Mouse (Mus musculus): Measurements from ENCODE around the gene Tff3.

Gene Tff3

GRCm38 (mm10) chr17:31091023-31091735 is 38.3 kb downstream of the Tff3 start:
- ChIA-PET POLR2A (interaction anchor here in 2 of 4 experiments (0.6 to 1.0 kb wide), 5 partner anchors 12 to 1311 kb away, joined by 3 to 8 read pairs (median 3); no protein-coding TSS in a partner anchor), CTCF (interaction anchor here in 3 of 4 experiments (0.6 to 1.3 kb wide), 7 partner anchors 13 to 372 kb away, joined by 3 to 6 read pairs (median 3); no protein-coding TSS in a partner anchor)

DNA sequence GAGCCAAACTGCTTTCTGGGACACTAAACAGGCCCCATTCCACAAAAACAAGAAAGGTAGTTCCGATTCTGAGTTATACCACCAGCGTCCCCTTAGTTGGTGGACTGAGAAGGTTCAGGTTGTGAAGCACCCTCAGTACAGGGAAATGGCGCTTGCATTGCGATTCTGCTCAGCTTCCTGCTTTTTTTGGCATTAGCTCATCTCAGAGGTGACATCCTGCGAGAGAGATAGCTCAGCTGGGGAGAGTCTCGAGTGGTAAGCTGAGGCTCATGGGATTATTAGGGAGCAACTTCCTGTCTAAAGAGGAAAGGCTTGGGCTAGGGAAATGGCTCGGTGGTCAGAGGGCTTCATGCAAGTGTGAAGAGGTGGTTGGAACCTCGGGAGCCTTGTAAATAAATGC is 39.6 kb downstream of the Tff3 start:
- ChIA-PET CTCF (interaction anchor here in 2 of 4 experiments (1.2 to 1.3 kb wide), 3 partner anchors 28 to 72 kb away, joined by 3 read pairs; no protein-coding TSS in a partner anchor), POLR2A (no interaction called here)

DNA sequence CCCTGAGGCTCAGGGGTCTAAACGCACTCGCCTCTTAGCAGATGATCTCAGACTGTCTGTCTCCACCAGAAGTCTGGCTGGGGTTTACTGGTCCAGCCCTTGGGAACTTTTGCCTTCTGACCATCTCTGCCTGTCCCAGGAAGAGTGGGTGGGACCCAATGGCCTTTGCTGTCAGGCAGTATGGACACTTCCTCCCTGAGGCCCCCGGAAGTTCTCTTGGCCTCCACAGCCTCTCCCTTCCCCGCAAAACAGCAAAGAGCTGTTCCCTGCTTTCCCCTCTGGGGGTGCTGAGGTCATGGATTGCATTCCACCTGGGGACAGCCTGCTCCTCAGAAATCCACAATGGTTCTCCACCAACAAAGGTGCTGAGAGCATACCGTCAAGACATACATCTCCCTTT is 40.7 kb downstream of the Tff3 start:
- CTCF ChIA-PET = interaction anchor here (0.5 to 1.7 kb wide), 14 partner anchors 11 to 487 kb away, joined by 3 to 7 read pairs (median 3); partner anchors contain the start of gene Glp1r (in 1 of the 4)
- POLR2A ChIA-PET = interaction anchor here in 2 of 4 experiments (0.6 to 1.8 kb wide), 6 partner anchors 11 to 30 kb away, joined by 3 to 5 read pairs (median 3); no protein-coding TSS in a partner anchor

DNA sequence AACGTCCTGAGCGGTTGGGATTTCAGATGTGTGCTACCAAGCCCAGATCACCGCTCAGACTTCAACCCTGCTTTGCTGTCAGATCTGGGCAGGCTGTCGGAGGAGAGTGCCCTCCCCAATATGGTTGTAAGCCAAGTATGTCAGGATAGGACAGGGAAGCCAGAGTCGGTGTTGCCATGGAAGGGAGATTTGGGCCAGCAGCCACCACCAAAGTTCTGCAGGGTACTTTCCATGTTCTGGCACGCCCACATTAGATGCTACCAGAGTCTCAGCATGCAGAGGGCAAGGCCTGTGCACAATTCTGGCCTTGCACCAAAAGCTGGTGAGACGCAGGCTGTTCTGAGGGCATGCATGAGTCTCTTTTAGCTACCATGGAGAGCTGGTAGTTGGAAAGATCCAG is 43.2 kb downstream of the Tff3 start:
- CTCF ChIA-PET = no interaction called here
- POLR2A ChIA-PET = no interaction called here

DNA sequence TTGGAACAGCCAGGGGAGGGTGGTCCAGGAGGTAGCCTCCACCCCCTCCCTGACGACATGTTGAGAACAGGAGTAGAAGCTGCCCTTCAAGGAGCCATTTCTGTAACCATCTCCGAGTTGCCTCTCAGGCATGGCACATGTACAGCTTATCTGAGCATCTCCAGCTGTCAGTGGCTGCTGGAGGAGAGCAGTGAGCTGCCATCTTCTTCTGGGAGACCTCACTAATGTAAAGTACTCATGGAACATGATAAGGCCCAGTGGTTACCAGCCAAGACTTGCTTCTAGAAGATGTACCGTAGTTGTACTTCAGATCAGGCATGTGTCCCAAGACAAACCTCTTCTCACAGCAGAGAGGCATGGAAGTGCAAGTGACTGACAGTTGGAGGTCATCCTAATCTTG is 43.9 kb downstream of the Tff3 start:
- POLR2A ChIA-PET = no interaction called here
- CTCF ChIA-PET = no interaction called here

DNA sequence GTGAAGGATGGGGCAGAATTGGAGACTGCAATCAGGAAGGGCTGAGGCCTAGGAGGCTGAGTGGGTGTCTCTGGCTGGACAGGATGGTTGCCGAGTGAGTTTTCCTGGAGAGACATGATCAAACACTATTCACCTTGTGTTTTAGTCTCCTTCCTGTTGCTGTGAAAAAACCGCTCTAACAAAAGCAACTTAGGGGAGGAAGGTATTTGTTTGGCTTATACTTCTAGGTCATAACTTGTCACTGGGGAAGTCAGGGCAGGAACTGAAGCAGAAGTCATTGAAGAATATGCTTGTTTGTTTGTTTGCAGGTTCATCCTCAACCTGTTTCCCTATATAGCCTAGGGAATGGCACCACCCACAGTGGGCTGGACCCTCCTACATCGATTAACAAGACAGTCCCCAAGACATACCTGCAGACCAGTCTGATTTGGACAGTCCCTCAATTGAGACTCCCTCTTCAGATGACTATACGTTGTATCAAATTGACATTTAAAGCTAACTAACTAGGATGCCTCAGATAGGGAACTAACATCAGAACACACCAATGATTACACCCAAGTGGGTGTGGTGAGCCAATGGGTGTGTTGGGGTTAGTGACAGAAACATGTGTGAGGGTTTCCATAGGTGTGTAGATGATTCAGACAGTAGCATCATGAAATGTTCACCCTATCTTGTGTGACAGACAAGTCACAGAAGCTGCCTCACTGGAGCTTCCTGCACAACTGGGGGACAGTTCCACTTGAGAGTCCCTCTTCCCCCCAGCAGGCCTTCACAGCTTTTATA is 47.0 kb downstream of the Tff3 start:
- ChIA-PET CTCF (no interaction called here), POLR2A (interaction anchor here in 2 of 4 experiments (0.8 to 1.6 kb wide), 2 partner anchors 8 to 25 kb away, joined by 3 to 4 read pairs; partner anchors contain the start of gene Abcg1 (in 1 of the 2))

GRCm38 (mm10) chr17:31079078-31079840 is 50.2 kb downstream of the Tff3 start:
- ChIA-PET CTCF (interaction anchor here in 2 of 4 experiments (0.6 to 1.1 kb wide), 2 partner anchors 23 to 1201 kb away, joined by 4 to 5 read pairs; no protein-coding TSS in a partner anchor), POLR2A (interaction anchor here in 2 of 4 experiments (0.6 to 2.0 kb wide), 5 partner anchors 10 to 192 kb away, joined by 3 to 13 read pairs (median 3); partner anchors contain the start of gene Abcg1 (in 1 of the 2))

DNA sequence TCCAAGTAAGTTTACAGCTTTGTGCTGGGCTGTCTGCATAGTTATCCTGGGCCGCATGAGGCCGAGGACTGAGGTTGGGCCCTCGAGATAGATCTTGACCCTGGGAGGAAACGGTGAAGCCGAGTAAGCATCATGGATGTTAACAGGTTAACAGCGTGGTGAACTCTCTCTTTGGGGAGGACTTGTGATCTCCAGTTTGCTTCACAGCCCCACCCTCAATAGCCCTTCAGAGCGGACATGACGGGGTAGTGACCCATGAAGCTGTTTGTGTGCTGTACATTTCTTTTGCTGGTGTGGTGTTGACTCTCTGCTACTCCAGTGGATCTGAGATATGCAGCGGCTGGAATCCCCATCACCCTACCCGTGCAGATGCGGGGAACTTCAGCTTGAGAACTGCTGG is 50.9 kb downstream of the Tff3 start:
- ChIA-PET POLR2A (interaction anchor here in 2 of 4 experiments (0.6 to 2.0 kb wide), 7 partner anchors 10 to 193 kb away, joined by 3 to 13 read pairs (median 3); partner anchors contain the start of gene Abcg1 (in 1 of the 2)), CTCF (interaction anchor here in 1 of 4 experiments (1.1 kb wide), 1 partner anchor 22 kb away, joined by 4 read pairs; no protein-coding TSS in a partner anchor)

DNA sequence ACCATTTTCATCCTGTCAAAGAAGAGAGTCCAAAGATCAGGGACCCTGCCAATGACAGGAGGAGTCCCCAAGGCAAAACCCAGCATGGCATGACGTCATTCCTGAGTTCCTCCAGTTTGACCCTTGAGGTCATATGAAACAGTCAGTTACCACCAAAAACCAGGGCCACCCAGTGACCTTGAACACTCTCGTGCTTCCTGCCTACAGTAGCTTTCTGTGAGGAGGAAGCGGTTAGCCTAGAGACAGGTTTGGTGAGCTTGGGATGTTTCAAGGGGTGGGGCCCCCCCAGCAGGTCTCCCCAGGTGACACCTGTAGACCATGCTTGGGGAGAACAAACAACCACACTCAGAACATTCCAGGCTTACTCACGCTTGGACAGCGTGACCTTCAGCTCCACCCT is 51.9 kb downstream of the Tff3 start:
- POLR2A ChIA-PET = interaction anchor here in 3 of 4 experiments (0.5 to 2.0 kb wide), 8 partner anchors 9 to 239 kb away, joined by 3 to 13 read pairs (median 3); partner anchors contain the start of gene Abcg1 (in 2 of the 3)
- CTCF ChIA-PET = interaction anchor here in 2 of 4 experiments (1.0 to 1.4 kb wide), 2 partner anchors 11 to 13 kb away, joined by 3 read pairs; no protein-coding TSS in a partner anchor

DNA sequence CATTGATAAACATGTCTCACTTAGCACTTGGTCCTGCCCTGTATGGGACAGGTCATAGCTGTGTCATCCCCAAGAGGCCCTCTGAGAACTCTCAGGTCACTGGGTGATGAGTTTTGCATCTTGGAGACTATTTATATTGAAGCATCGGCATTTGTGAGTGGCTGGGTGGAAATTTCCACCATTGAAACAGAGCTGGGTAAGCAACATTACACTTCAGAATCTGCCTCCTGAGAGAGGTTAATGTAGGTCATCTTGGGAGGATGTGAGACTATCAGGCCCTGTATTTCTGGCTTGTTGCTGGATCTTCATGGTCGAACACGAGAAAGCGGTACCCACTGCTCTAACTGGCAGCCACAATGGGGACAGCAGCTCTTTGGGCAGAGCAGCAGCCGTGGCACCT is 54.0 kb downstream of the Tff3 start:
- POLR2A ChIA-PET = interaction anchor here in 1 of 4 experiments (2.6 kb wide), 1 partner anchor 18 kb away, joined by 16 read pairs; the partner anchor contains the start of gene Abcg1
- CTCF ChIA-PET = no interaction called here

All from embryonic stem cell, embryonic (primary cell).